Mouse (Mus musculus) forebrain, embryonic 13.5 days (tissue): ENCODE measurements around the gene 4930544D05Rik. TPM values are rescaled to one million over a fixed set of nuclear protein-coding genes. Genes with fewer than 3 reads are reported as not detected.

Experiments
- ATAC-seq: fragments of 200-750 bp; cut with Nextera tagmentation; 2 replicates; pipeline ENCODE4 v1.8.0; 2017
- H3K27ac ChIP-seq: fragments of 300-500 bp; sonication (generic); 2 replicates; pipeline ENCODE4 v1.5.1; 2015; ENCODE audit warnings: inconsistent platforms, mild to moderate bottlenecking, moderate library complexity
- H3K27me3 ChIP-seq: fragments of 300-500 bp; sonication (generic); 2 replicates; pipeline ENCODE4 v1.6.1; 2015; ENCODE audit warnings: mild to moderate bottlenecking, inconsistent platforms
- H3K36me3 ChIP-seq: fragments of 300-500 bp; sonication (generic); 2 replicates; pipeline ENCODE4 v1.6.1; 2015; ENCODE audit warnings: mild to moderate bottlenecking, inconsistent platforms; ENCODE audit not compliant: poor library complexity, severe bottlenecking
- H3K4me1 ChIP-seq: fragments of 300-500 bp; sonication (generic); 2 replicates; pipeline ENCODE4 v1.6.1; 2015; ENCODE audit warnings: inconsistent platforms
- H3K4me2 ChIP-seq: fragments of 300-500 bp; sonication (generic); 2 replicates; pipeline ENCODE4 v1.6.1; 2015; ENCODE audit warnings: inconsistent platforms, mild to moderate bottlenecking, moderate library complexity
- H3K4me3 ChIP-seq: fragments of 300-500 bp; sonication (generic); 2 replicates; pipeline ENCODE4 v1.5.1; 2015; ENCODE audit warnings: mild to moderate bottlenecking, inconsistent platforms
- H3K9ac ChIP-seq: fragments of 300-500 bp; sonication (generic); 2 replicates; pipeline ENCODE4 v1.6.1; 2015; ENCODE audit warnings: mild to moderate bottlenecking, inconsistent platforms
- H3K9me3 ChIP-seq: fragments of 300-500 bp; sonication (generic); replicated peaks from 2 replicates; pipeline ENCODE4 v1.6.1; 2016; ENCODE audit warnings: inconsistent platforms
- WGBS: fragments of 180-500 bp; shearing (Covaris S2); methylation state at CpG from one replicate; pipeline ENCODE4 v1.1.7; 2015; 5-methylcytosine and 5-hydroxymethylcytosine counted together
- polyA plus RNA-seq: library from polyadenylated mRNA; unstranded; fragments of >200 nt; fragmentation: Nextera tagmentation; extraction: Ambion mirVana; gene quantifications from 2 replicates; pipeline ENCODE4 v1.2.1, GENCODE M21; 2015

Gene 4930544D05Rik
- polyA plus RNA-seq, 1 experiment from 2014 or later = not detected

DNA sequence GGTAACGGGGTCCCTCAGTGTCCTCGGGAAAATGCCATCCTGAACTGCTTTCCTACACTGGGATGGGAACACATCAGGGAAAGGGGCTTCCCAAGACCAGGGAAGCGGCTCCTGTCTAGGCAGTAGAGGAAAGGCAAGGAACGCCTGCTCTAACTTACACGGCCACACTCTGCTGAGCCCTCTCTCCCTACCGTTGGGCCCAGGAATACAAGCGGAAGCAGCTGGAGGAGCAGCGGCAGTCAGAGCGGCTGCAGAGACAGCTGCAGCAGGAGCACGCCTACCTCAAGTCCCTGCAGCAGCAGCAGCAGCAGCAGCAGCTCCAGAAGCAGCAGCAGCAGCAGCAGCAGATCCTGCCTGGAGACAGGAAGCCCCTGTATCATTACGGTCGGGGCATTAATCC lies 8.9 kb upstream of the 4930544D05Rik start:
- Histone ChIP-seq H3K9me3 (no peaks in the 10 kb centered on the region), H3K9ac (no peak overlapping the region), H3K4me3 (no peak overlapping the region), H3K36me3 (peaks cover 98% of the 10 kb centered on the region), H3K4me2 (no peak overlapping the region), H3K4me1 (no peaks in the 10 kb centered on the region), H3K27me3 (no peaks in the 10 kb centered on the region), H3K27ac (no peak overlapping the region)
- 79% methylated on average over 12 of the region's 12 CpGs for WGBS
- ATAC-seq = no peak

GRCm38 (mm10) chr11:70607611-70608010 lies 8.0 kb upstream of the 4930544D05Rik start:
- Histone ChIP-seq H3K4me1 (no peaks in the 10 kb centered on the region), H3K27ac (no peak overlapping the region), H3K9me3 (no peaks in the 10 kb centered on the region), H3K36me3 (peaks cover 97% of the 10 kb centered on the region), H3K4me3 (no peak overlapping the region), H3K9ac (no peak overlapping the region), H3K27me3 (no peaks in the 10 kb centered on the region), H3K4me2 (no peak overlapping the region)
- ATAC-seq = no peak
- 87% methylated on average over 9 of the region's 9 CpGs for WGBS

GRCm38 (mm10) chr11:70608381-70609066 lies 7.1 kb upstream of the 4930544D05Rik start:
- no peaks in the 10 kb centered on the region for H3K9me3 ChIP-seq
- ATAC-seq = no peak
- H3K4me1 ChIP-seq = no peaks in the 10 kb centered on the region
- no peaks in the 10 kb centered on the region for H3K27me3 ChIP-seq
- no peak overlapping the region for H3K4me2 ChIP-seq
- no peak overlapping the region for H3K4me3 ChIP-seq
- H3K9ac ChIP-seq = no peak overlapping the region
- H3K36me3 ChIP-seq = peaks cover 98% of the 10 kb centered on the region
- 92% methylated on average over 26 of the region's 26 CpGs for WGBS
- no peak overlapping the region for H3K27ac ChIP-seq

- H3K4me2 ChIP-seq = no peak overlapping the region
- H3K9me3 ChIP-seq = no peaks in the 10 kb centered on the region
- H3K9ac ChIP-seq = no peak overlapping the region
- peaks cover 4% of the 10 kb centered on the region; the same call in 1 of the 2 replicates for H3K27me3 ChIP-seq
- H3K4me1 ChIP-seq = peaks cover 8% of the 10 kb centered on the region
- no peak overlapping the region for H3K4me3 ChIP-seq
- H3K27ac ChIP-seq = no peak overlapping the region
- ATAC-seq = no peak
- WGBS = 84% methylated on average over 4 of the region's 4 CpGs
- H3K36me3 ChIP-seq = peaks cover 82% of the 10 kb centered on the region
Observed at GRCm38 (mm10) chr11:70610752-70611151, 4.9 kb upstream of the 4930544D05Rik start.

- H3K9me3 ChIP-seq = no peaks in the 10 kb centered on the region
- peaks cover 12% of the 10 kb centered on the region; the same call in 1 of the 2 replicates for H3K27me3 ChIP-seq
- H3K27ac ChIP-seq = no peak overlapping the region
- WGBS = 80% methylated on average over 7 of the region's 7 CpGs
- H3K36me3 ChIP-seq = peaks cover 65% of the 10 kb centered on the region
- H3K4me3 ChIP-seq = no peak overlapping the region
- H3K9ac ChIP-seq = no peak overlapping the region
- peaks cover 8% of the 10 kb centered on the region for H3K4me1 ChIP-seq
- ATAC-seq = no peak
- no peak overlapping the region for H3K4me2 ChIP-seq
Observed at GRCm38 (mm10) chr11:70612505-70612904, 3.1 kb upstream of the 4930544D05Rik start.

GRCm38 (mm10) chr11:70615074-70615473 lies 574 bp upstream of the 4930544D05Rik start:
- Histone ChIP-seq H3K27me3 (peaks cover 12% of the 10 kb centered on the region; the same call in 1 of the 2 replicates), H3K4me3 (peak overlapping the region; percentile 29), H3K27ac (no peak overlapping the region), H3K4me2 (peak overlapping the region; percentile 61), H3K36me3 (peaks cover 39% of the 10 kb centered on the region), H3K4me1 (peaks cover 8% of the 10 kb centered on the region), H3K9me3 (no peaks in the 10 kb centered on the region), H3K9ac (peak overlapping the region; percentile 51)
- WGBS = 3% methylated on average over 17 of the region's 17 CpGs
- peak; percentile 51; the same call in 1 of the 2 replicates for ATAC-seq

DNA sequence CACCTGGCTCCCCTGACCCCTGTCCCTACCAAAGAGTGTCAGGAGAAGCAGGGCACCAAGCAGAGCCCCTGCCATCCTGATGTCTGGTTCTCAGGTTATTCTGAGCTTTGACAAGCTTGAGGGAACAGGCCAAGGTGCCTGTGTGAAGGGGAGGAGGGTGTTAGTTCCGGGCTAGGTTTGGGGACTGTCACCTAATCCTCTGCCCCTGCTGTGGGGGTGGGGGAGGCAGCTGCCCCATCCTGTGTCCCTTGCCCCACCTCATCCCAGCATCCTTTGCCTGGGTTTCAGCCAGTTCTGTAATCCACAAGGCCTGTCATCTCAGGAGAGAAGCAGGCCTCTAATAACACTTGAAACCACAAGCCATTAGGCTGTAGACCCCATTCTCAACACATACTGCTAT lies 3.5 kb downstream of the 4930544D05Rik start, which contains the start of gene Chrne:
TSS of gene Chrne (minus strand) at position 116 of the 400 bp plus-strand sequence.
- peaks cover 8% of the 10 kb centered on the region for H3K4me1 ChIP-seq
- H3K9ac ChIP-seq = no peak within 1 kb of the TSS
- no peak within 1 kb of the TSS for H3K4me3 ChIP-seq
- no peaks in the 10 kb centered on the region for H3K36me3 ChIP-seq
- peaks cover 12% of the 10 kb centered on the region; the same call in 1 of the 2 replicates for H3K27me3 ChIP-seq
- no peaks in the 10 kb centered on the region for H3K9me3 ChIP-seq
- no peak within 1 kb of the TSS for H3K4me2 ChIP-seq
- H3K27ac ChIP-seq = no peak within 1 kb of the TSS
- 60% methylated on average over 1 of the region's 1 CpGs for WGBS
- ATAC-seq = no peak

- no peaks in the 10 kb centered on the region for H3K27me3 ChIP-seq
- no peak overlapping the region for H3K27ac ChIP-seq
- H3K36me3 ChIP-seq = no peaks in the 10 kb centered on the region
- no peak overlapping the region; the same call in 1 of the 2 replicates for H3K9ac ChIP-seq
- no peak for ATAC-seq
- no peaks in the 10 kb centered on the region for H3K4me1 ChIP-seq
- no peak overlapping the region for H3K4me3 ChIP-seq
- 45% methylated on average over 7 of the region's 7 CpGs for WGBS
- H3K4me2 ChIP-seq = no peak overlapping the region
- H3K9me3 ChIP-seq = no peaks in the 10 kb centered on the region
Observed at GRCm38 (mm10) chr11:70621972-70622814, 6.5 kb downstream of the 4930544D05Rik start.

GRCm38 (mm10) chr11:70623053-70623742 lies 7.5 kb downstream of the 4930544D05Rik start:
- H3K9me3 ChIP-seq = no peaks in the 10 kb centered on the region
- WGBS = 85% methylated on average over 10 of the region's 10 CpGs
- no peak overlapping the region for H3K27ac ChIP-seq
- ATAC-seq = no peak
- H3K4me2 ChIP-seq = no peak overlapping the region
- H3K4me3 ChIP-seq = no peak overlapping the region
- no peaks in the 10 kb centered on the region for H3K27me3 ChIP-seq
- H3K4me1 ChIP-seq = no peaks in the 10 kb centered on the region
- H3K36me3 ChIP-seq = no peaks in the 10 kb centered on the region
- H3K9ac ChIP-seq = no peak overlapping the region

DNA sequence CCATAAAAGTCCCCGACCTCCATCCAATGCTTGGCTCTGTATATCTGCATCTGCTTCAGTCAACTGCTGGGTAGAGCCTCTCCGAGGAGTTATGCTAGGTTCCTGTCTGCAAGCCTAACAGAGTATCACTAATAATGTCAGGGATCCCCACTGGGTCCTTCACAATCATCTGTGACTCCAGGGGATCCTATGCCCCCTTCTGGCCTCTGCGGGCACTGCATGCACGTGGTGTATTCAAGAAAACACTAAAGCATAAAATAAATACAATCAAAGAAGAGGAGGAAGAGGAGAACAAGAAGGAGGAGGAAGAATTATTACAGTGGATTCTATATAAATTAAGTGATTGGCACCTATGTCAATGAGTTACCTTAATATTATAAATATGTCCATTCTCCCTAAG lies 9.8 kb downstream of the 4930544D05Rik start:
- no peak for ATAC-seq
- no peaks in the 10 kb centered on the region for H3K36me3 ChIP-seq
- no peaks in the 10 kb centered on the region for H3K9me3 ChIP-seq
- 52% methylated on average over 4 of the region's 4 CpGs for WGBS
- H3K27ac ChIP-seq = no peak overlapping the region
- no peaks in the 10 kb centered on the region for H3K27me3 ChIP-seq
- no peak overlapping the region for H3K9ac ChIP-seq
- H3K4me2 ChIP-seq = no peak overlapping the region
- H3K4me1 ChIP-seq = no peaks in the 10 kb centered on the region
- no peak overlapping the region for H3K4me3 ChIP-seq

DNA sequence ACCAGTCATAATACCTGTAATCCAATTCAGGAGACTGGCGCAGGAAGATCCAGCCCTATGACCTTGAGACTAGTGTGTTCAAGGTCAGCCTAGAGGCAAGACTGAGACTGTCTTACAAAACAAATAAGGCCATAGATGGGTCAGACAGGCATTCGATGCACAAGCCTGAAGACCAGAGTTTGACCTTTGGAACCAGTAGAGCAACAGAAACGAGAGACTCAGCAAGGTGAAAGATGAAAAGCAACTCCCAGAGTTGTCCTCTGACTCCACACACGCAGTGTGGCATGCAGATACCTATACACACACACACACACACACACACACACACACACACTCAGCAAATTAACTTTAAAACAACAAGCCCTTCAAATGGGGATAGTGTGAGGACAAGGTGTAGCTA lies 11.2 kb downstream of the 4930544D05Rik start:
- H3K36me3 ChIP-seq = no peaks in the 10 kb centered on the region
- ATAC-seq = no peak

DNA sequence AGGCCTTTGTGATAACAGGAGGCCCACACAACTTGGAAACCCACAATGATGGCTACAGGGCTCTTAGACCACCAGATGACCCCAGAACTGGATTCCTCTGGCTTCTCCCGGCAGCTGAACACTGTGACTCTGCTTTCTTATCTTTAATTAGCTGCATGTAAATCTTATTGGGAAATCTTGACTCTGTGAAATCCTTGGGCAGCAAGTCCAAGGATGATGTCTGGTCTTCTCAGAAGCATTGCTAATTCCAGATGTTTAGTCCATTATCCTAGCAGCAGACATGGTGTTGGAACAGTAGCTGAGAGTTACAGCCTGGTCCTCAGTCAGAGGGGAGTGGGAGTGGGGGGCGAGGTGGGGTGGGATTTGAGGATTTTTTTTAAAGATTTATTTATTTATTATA lies 12.8 kb downstream of the 4930544D05Rik start:
- H3K27ac ChIP-seq = no peak overlapping the region
- no peaks in the 10 kb centered on the region for H3K9me3 ChIP-seq
- H3K4me3 ChIP-seq = no peak overlapping the region
- no peaks in the 10 kb centered on the region for H3K36me3 ChIP-seq
- no peaks in the 10 kb centered on the region for H3K27me3 ChIP-seq
- H3K4me1 ChIP-seq = no peaks in the 10 kb centered on the region
- 87% methylated on average over 2 of the region's 2 CpGs for WGBS
- ATAC-seq = no peak
- H3K4me2 ChIP-seq = no peak overlapping the region
- no peak overlapping the region for H3K9ac ChIP-seq

More for the DNA sequence above, 11.2 kb downstream of the 4930544D05Rik start:
- Histone ChIP-seq H3K9ac (no peak overlapping the region), H3K9me3 (no peaks in the 10 kb centered on the region), H3K4me3 (no peak overlapping the region), H3K4me2 (no peak overlapping the region), H3K4me1 (no peaks in the 10 kb centered on the region), H3K27me3 (no peaks in the 10 kb centered on the region), H3K27ac (no peak overlapping the region)
- WGBS = 87% methylated on average over 4 of the region's 4 CpGs
